Mouse (Mus musculus): ENCODE data around the gene Thsd4. TPM values are rescaled to one million over a fixed set of nuclear protein-coding genes. Genes with fewer than 3 reads are reported as not detected.

Gene Thsd4
- polyA plus RNA-seq, 1 experiment from 2014 or later: 8.7 TPM

- no peak for ATAC-seq (ENCODE audit: low read depth)
- WGBS: 77% methylated on average over 1 of the region's 1 CpGs
- Histone ChIP-seq H3K4me1 (replicated peaks) (no peaks in the 10 kb centered on the region), H3K27me3 (no peaks in the 10 kb centered on the region), H3K9me3 (no peaks in the 10 kb centered on the region), H3K4me3 (no peak overlapping the region), H3K27ac (replicated peaks) (no peak overlapping the region), H3K36me3 (no peaks in the 10 kb centered on the region), H3K9ac (no peak overlapping the region), H3K4me2 (no peak overlapping the region)
Measured at GRCm38 (mm10) chr9:60213111-60213510, 308.7 kb downstream of the Thsd4 start.

GRCm38 (mm10) chr9:60208843-60209242, 313.0 kb downstream of the Thsd4 start:
- no peaks in the 10 kb centered on the region for H3K4me1 ChIP-seq (replicated peaks)
- H3K4me2 ChIP-seq: no peak overlapping the region
- WGBS: 93% methylated on average over 1 of the region's 1 CpGs
- no peak for ATAC-seq (ENCODE audit: low read depth)
- no peaks in the 10 kb centered on the region for H3K9me3 ChIP-seq
- no peak overlapping the region for H3K9ac ChIP-seq
- no peak overlapping the region for H3K27ac ChIP-seq (replicated peaks)
- no peak overlapping the region for H3K4me3 ChIP-seq
- no peaks in the 10 kb centered on the region for H3K36me3 ChIP-seq
- H3K27me3 ChIP-seq: no peaks in the 10 kb centered on the region

- Histone ChIP-seq H3K36me3 (no peaks in the 10 kb centered on the region), H3K27me3 (no peaks in the 10 kb centered on the region), H3K27ac (replicated peaks) (no peak overlapping the region), H3K4me2 (no peak overlapping the region), H3K4me1 (replicated peaks) (no peaks in the 10 kb centered on the region), H3K4me3 (no peak overlapping the region), H3K9ac (no peak overlapping the region), H3K9me3 (no peaks in the 10 kb centered on the region)
- WGBS: 87% methylated on average over 7 of the region's 7 CpGs
- no peak for ATAC-seq (ENCODE audit: low read depth)
Measured at GRCm38 (mm10) chr9:60203141-60203540, 318.7 kb downstream of the Thsd4 start.

GRCm38 (mm10) chr9:60200436-60200835, 321.4 kb downstream of the Thsd4 start:
- H3K4me2 ChIP-seq: no peak overlapping the region
- WGBS: 77% methylated on average over 2 of the region's 2 CpGs
- no peak for ATAC-seq (ENCODE audit: low read depth)
- 0 out of 2 replicates have a peak, but pooled peaks cover 1% of the 10 kb centered on the region for H3K4me1 ChIP-seq (replicated peaks)
- no peaks in the 10 kb centered on the region for H3K36me3 ChIP-seq
- H3K27me3 ChIP-seq: no peaks in the 10 kb centered on the region
- H3K4me3 ChIP-seq: no peak overlapping the region
- H3K9ac ChIP-seq: no peak overlapping the region
- no peaks in the 10 kb centered on the region for H3K9me3 ChIP-seq
- H3K27ac ChIP-seq (replicated peaks): no peak overlapping the region

GRCm38 (mm10) chr9:60198530-60199200, 323.2 kb downstream of the Thsd4 start:
- no peaks in the 10 kb centered on the region for H3K27me3 ChIP-seq

GRCm38 (mm10) chr9:60195502-60195901, 326.3 kb downstream of the Thsd4 start:
- no peak for ATAC-seq (ENCODE audit: low read depth)
- peaks cover 15% of the 10 kb centered on the region for H3K4me1 ChIP-seq (replicated peaks)
- H3K4me2 ChIP-seq: no peak overlapping the region
- 76% methylated on average over 2 of the region's 2 CpGs for WGBS
- H3K4me3 ChIP-seq: no peak overlapping the region
- no peaks in the 10 kb centered on the region for H3K27me3 ChIP-seq
- H3K9me3 ChIP-seq: no peaks in the 10 kb centered on the region
- no peak overlapping the region for H3K9ac ChIP-seq
- 0 out of 2 replicates have a peak overlapping the region, but pooled peaks have one; percentile 1 for H3K27ac ChIP-seq (replicated peaks)
- no peaks in the 10 kb centered on the region for H3K36me3 ChIP-seq

More at GRCm38 (mm10) chr9:60198530-60199200, 323.2 kb downstream of the Thsd4 start:
- Histone ChIP-seq H3K9me3 (no peaks in the 10 kb centered on the region), H3K4me3 (no peak overlapping the region), H3K9ac (no peak overlapping the region), H3K27ac (replicated peaks) (no peak overlapping the region), H3K36me3 (no peaks in the 10 kb centered on the region), H3K4me1 (replicated peaks) (peaks cover 15% of the 10 kb centered on the region), H3K4me2 (no peak overlapping the region)
- WGBS: 81% methylated on average over 12 of the region's 12 CpGs
- ATAC-seq (ENCODE audit: low read depth): no peak

GRCm38 (mm10) chr9:60194905-60195304, 326.9 kb downstream of the Thsd4 start:
- WGBS: 58% methylated on average over 6 of the region's 6 CpGs
- no peak overlapping the region for H3K4me2 ChIP-seq
- H3K27me3 ChIP-seq: no peaks in the 10 kb centered on the region
- no peaks in the 10 kb centered on the region for H3K9me3 ChIP-seq
- no peak for ATAC-seq (ENCODE audit: low read depth)
- H3K27ac ChIP-seq (replicated peaks): 0 out of 2 replicates have a peak overlapping the region, but pooled peaks have one; percentile 1
- H3K4me1 ChIP-seq (replicated peaks): peaks cover 15% of the 10 kb centered on the region
- no peaks in the 10 kb centered on the region for H3K36me3 ChIP-seq
- no peak overlapping the region for H3K4me3 ChIP-seq
- H3K9ac ChIP-seq: no peak overlapping the region

GRCm38 (mm10) chr9:60192321-60192720, 329.5 kb downstream of the Thsd4 start:
- Histone ChIP-seq H3K4me2 (no peak overlapping the region), H3K4me3 (no peak overlapping the region), H3K27me3 (no peaks in the 10 kb centered on the region), H3K4me1 (replicated peaks) (peaks cover 15% of the 10 kb centered on the region), H3K27ac (replicated peaks) (no peak overlapping the region), H3K9ac (no peak overlapping the region), H3K36me3 (no peaks in the 10 kb centered on the region), H3K9me3 (no peaks in the 10 kb centered on the region)
- ATAC-seq (ENCODE audit: low read depth): no peak
- WGBS: 87% methylated on average over 5 of the region's 5 CpGs

- Histone ChIP-seq H3K4me1 (replicated peaks) (peaks cover 12% of the 10 kb centered on the region), H3K36me3 (no peaks in the 10 kb centered on the region), H3K4me2 (no peak overlapping the region), H3K9ac (no peak overlapping the region), H3K9me3 (no peaks in the 10 kb centered on the region), H3K27ac (replicated peaks) (no peak overlapping the region), H3K4me3 (no peak overlapping the region), H3K27me3 (no peaks in the 10 kb centered on the region)
- ATAC-seq (ENCODE audit: low read depth): no peak
- 59% methylated on average over 2 of the region's 2 CpGs for WGBS
Measured at GRCm38 (mm10) chr9:60187437-60187836, 334.4 kb downstream of the Thsd4 start.

GRCm38 (mm10) chr9:60186948-60187347, 334.9 kb downstream of the Thsd4 start:
- WGBS: 80% methylated on average over 7 of the region's 7 CpGs
- no peak overlapping the region for H3K9ac ChIP-seq
- ATAC-seq (ENCODE audit: low read depth): no peak
- no peaks in the 10 kb centered on the region for H3K9me3 ChIP-seq
- H3K4me2 ChIP-seq: no peak overlapping the region
- no peaks in the 10 kb centered on the region for H3K27me3 ChIP-seq
- H3K4me3 ChIP-seq: no peak overlapping the region
- H3K4me1 ChIP-seq (replicated peaks): peaks cover 12% of the 10 kb centered on the region
- no peaks in the 10 kb centered on the region for H3K36me3 ChIP-seq
- no peak overlapping the region for H3K27ac ChIP-seq (replicated peaks)

GRCm38 (mm10) chr9:60184083-60184482, 337.8 kb downstream of the Thsd4 start:
- Histone ChIP-seq H3K4me2 (no peak overlapping the region), H3K9me3 (no peaks in the 10 kb centered on the region), H3K27ac (replicated peaks) (no peak overlapping the region), H3K27me3 (no peaks in the 10 kb centered on the region), H3K4me3 (no peak overlapping the region), H3K4me1 (replicated peaks) (peaks cover 24% of the 10 kb centered on the region), H3K36me3 (no peaks in the 10 kb centered on the region), H3K9ac (no peak overlapping the region)
- ATAC-seq (ENCODE audit: low read depth): no peak
- WGBS: 62% methylated on average over 3 of the region's 3 CpGs

GRCm38 (mm10) chr9:60182371-60182770, 339.5 kb downstream of the Thsd4 start:
- H3K4me2 ChIP-seq: no peak overlapping the region
- no peaks in the 10 kb centered on the region for H3K27me3 ChIP-seq
- H3K4me1 ChIP-seq (replicated peaks): peaks cover 24% of the 10 kb centered on the region
- no peak for ATAC-seq (ENCODE audit: low read depth)
- H3K9me3 ChIP-seq: no peaks in the 10 kb centered on the region
- H3K36me3 ChIP-seq: no peaks in the 10 kb centered on the region
- 94% methylated on average over 6 of the region's 6 CpGs for WGBS
- no peak overlapping the region for H3K4me3 ChIP-seq
- no peak overlapping the region for H3K9ac ChIP-seq
- H3K27ac ChIP-seq (replicated peaks): no peak overlapping the region

GRCm38 (mm10) chr9:60180936-60181335, 340.9 kb downstream of the Thsd4 start:
- no peak overlapping the region for H3K4me2 ChIP-seq
- no peak overlapping the region for H3K9ac ChIP-seq
- H3K9me3 ChIP-seq: no peaks in the 10 kb centered on the region
- no peaks in the 10 kb centered on the region for H3K27me3 ChIP-seq
- H3K36me3 ChIP-seq: no peaks in the 10 kb centered on the region
- no peak overlapping the region for H3K27ac ChIP-seq (replicated peaks)
- no peak for ATAC-seq (ENCODE audit: low read depth)
- WGBS: 87% methylated on average over 3 of the region's 3 CpGs
- H3K4me3 ChIP-seq: no peak overlapping the region
- peaks cover 24% of the 10 kb centered on the region for H3K4me1 ChIP-seq (replicated peaks)
